Mouse (Mus musculus) intestine, postnatal 0 days (tissue): Measurements from ENCODE around the gene Gsk3a. TPM values are rescaled to one million over a fixed set of nuclear protein-coding genes. Genes with fewer than 3 reads are reported as not detected.
A peak's percentile ranks its signal among the peaks of the same experiment; 100 is the strongest.
"Not testable (repeated sequence)": the region's sequence is repeated elsewhere in the genome, so short reads cannot be mapped to it uniquely, and the experiment has no call there.

ENCODE experiments used
- ATAC-seq: fragments of 200-750 bp; cut with Nextera tagmentation; 2 replicates; pipeline ENCODE4 v1.8.0; 2017; ENCODE audit warnings: mild to moderate bottlenecking, moderate TSS enrichment, moderate library complexity
- H3K27ac ChIP-seq: fragments of 300-500 bp; sonication (generic); 2 replicates; pipeline ENCODE4 v1.5.1; 2014; ENCODE audit warnings: mild to moderate bottlenecking, low read depth, low read length, moderate library complexity
- H3K27me3 ChIP-seq: fragments of 300-500 bp; sonication (generic); replicated peaks from 2 replicates; pipeline ENCODE4 v1.6.1; 2014; ENCODE audit warnings: low read length, mixed read lengths; ENCODE audit not compliant: control insufficient read depth, insufficient read depth
- H3K36me3 ChIP-seq: fragments of 300-500 bp; sonication (generic); 2 replicates; pipeline ENCODE4 v1.6.1; 2014; ENCODE audit warnings: mild to moderate bottlenecking, moderate library complexity; ENCODE audit not compliant: control insufficient read depth, insufficient read depth
- H3K4me1 ChIP-seq: fragments of 300-500 bp; sonication (generic); replicated peaks from 2 replicates; pipeline ENCODE4 v1.6.1; 2014; ENCODE audit warnings: antibody characterized with exemption, low read length, mixed read lengths; ENCODE audit not compliant: control insufficient read depth, insufficient read depth
- H3K4me2 ChIP-seq: fragments of 300-500 bp; sonication (generic); replicated peaks from 2 replicates; pipeline ENCODE4 v1.6.1; 2014; ENCODE audit warnings: low read depth, mild to moderate bottlenecking, moderate library complexity
- H3K4me3 ChIP-seq: fragments of 300-500 bp; sonication (generic); 2 replicates; pipeline ENCODE4 v1.5.1; 2014; ENCODE audit warnings: low read depth, low read length
- H3K9ac ChIP-seq: fragments of 300-500 bp; sonication (generic); 2 replicates; pipeline ENCODE4 v1.6.1; 2014; ENCODE audit warnings: mild to moderate bottlenecking, low read depth, low read length
- H3K9me3 ChIP-seq: fragments of 300-500 bp; sonication (generic); 2 replicates; pipeline ENCODE4 v1.6.1; 2016; ENCODE audit warnings: mixed run types; ENCODE audit not compliant: control insufficient read depth
- CTCF ChIP-seq: sonication (generic); IDR thresholded peaks from 2 replicates; pipeline ENCODE4 v1.5.1; 2016; ENCODE audit warnings: low read depth, mild to moderate bottlenecking, control low read depth, antibody characterized with exemption, moderate library complexity
- WGBS: fragments of 180-500 bp; shearing (Covaris S2); extraction: QIAGEN DNeasy Blood & Tissue Kit; methylation state at CpG from one replicate; pipeline ENCODE4 v1.1.7; 2014; 5-methylcytosine and 5-hydroxymethylcytosine counted together
- polyA plus RNA-seq: library from polyadenylated mRNA; unstranded; fragments of >200 nt; fragmentation: Nextera tagmentation; extraction: Ambion mirVana; gene quantifications from 2 replicates; pipeline ENCODE4 v1.2.1, GENCODE M21; 2015

The Gsk3a gene
- polyA plus RNA-seq, 1 experiment from 2014 or later, result 9.7 TPM

DNA sequence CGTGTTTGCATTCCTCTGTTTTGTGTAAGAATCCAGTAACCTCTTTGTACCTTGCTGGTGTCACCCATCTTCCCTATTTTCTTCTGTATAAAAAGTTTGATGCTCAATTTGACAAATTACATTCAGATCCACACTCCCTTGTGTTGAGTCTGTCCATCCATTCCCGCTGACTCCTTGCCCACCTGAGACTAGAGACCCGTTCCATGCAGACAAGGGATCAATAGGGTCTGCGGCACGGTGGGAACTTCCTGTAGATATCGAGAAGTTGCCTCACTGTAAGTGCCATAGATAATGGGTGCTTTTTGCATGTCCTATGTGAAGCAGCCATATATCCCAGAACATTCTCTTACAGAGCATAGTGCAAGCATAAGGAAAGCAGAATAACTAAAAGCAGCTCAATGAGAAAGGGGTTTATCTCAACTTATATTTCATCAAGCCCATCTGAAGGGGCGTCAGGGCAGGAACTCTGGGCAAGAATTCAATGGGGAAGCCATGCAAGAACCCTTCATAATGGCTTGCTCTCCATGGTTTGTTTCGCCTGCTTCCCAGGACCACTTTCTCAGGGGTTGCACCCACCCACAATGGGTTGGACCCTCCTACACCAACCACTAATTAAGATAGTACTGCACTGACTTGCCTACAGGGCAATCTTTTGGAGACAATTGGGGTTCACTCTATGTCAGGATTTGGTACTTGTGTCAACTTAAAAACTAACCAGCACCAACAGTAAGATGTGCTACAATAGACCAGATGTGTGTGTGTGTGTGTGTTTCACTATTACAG is 28.7 kb upstream of the Gsk3a start:
- 87% methylated on average over 8 of the region's 8 CpGs for WGBS
- no peaks in the 10 kb centered on the region for H3K9me3 ChIP-seq
- H3K36me3 ChIP-seq, result peaks cover 7% of the 10 kb centered on the region; the same call in 1 of the 2 replicates
- no peak overlapping the region for H3K9ac ChIP-seq
- no peak for TF ChIP-seq CTCF
- no peaks in the 10 kb centered on the region; the same call in 1 of the 2 replicates for H3K4me1 ChIP-seq
- peak overlapping the region; percentile 59; the same call in 1 of the 2 replicates for H3K4me2 ChIP-seq
- no peak overlapping the region for H3K4me3 ChIP-seq
- no peak overlapping the region for H3K27ac ChIP-seq
- no peaks in the 10 kb centered on the region for H3K27me3 ChIP-seq
- ATAC-seq, result no peak

- H3K27ac ChIP-seq, H3K9ac ChIP-seq, H3K36me3 ChIP-seq, H3K4me2 ChIP-seq, ATAC-seq, H3K9me3 ChIP-seq, H3K4me3 ChIP-seq, H3K27me3 ChIP-seq, H3K4me1 ChIP-seq: not testable (repeated sequence)
- 81% methylated on average over 5 of the region's 5 CpGs for WGBS
Observed at GRCm38 (mm10) chr7:25265743-25266142, 28.1 kb upstream of the Gsk3a start.

GRCm38 (mm10) chr7:25263968-25264870 is 26.6 kb upstream of the Gsk3a start:
- no peaks in the 10 kb centered on the region; the same call in 1 of the 2 replicates for H3K4me1 ChIP-seq
- TF ChIP-seq CTCF, result no peak
- whole genome bisulfite sequencing, result 48% methylated on average over 17 of the region's 17 CpGs

DNA sequence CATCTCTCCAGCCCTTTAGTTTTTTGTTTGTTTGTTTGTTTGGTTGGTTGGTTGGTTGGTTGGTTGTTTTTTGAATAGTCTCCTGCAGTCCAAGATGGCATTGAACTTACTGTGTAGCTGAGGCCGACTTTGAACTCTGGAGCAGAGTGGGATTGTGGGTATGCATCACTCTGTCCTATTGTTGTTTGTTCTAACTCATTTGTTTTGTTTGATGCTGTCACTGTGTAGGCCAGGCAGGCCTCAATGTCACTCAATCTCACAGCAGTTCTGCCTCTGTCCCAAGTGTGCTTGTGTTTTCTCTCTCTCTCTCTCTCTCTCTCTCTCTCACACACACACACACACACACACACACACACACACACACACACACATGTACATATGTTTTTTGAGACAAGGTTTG is 24.2 kb upstream of the Gsk3a start:
- no peak for TF ChIP-seq CTCF
- Histone ChIP-seq H3K4me1 (no peaks in the 10 kb centered on the region; the same call in 1 of the 2 replicates), H3K27me3 (no peaks in the 10 kb centered on the region), H3K4me2 (no peak overlapping the region), H3K9me3 (no peaks in the 10 kb centered on the region), H3K36me3 (no peaks in the 10 kb centered on the region), H3K4me3 (no peak overlapping the region), H3K27ac (no peak overlapping the region), H3K9ac (no peak overlapping the region)
- 78% methylated on average over 1 of the region's 1 CpGs for WGBS
- no peak for ATAC-seq

More at GRCm38 (mm10) chr7:25263968-25264870, 26.6 kb upstream of the Gsk3a start:
- no peak overlapping the region for H3K27ac ChIP-seq
- H3K4me3 ChIP-seq, result no peak overlapping the region
- H3K4me2 ChIP-seq, result no peak overlapping the region
- no peak for ATAC-seq
- H3K9me3 ChIP-seq, result no peaks in the 10 kb centered on the region
- H3K27me3 ChIP-seq, result no peaks in the 10 kb centered on the region
- no peaks in the 10 kb centered on the region for H3K36me3 ChIP-seq
- no peak overlapping the region for H3K9ac ChIP-seq

- no peak overlapping the region for H3K9ac ChIP-seq
- peak overlapping the region; percentile 73 for H3K4me2 ChIP-seq
- peak overlapping the region; percentile 96 for H3K27ac ChIP-seq
- peak overlapping the region; percentile 91 for H3K4me3 ChIP-seq
- no peaks in the 10 kb centered on the region for H3K9me3 ChIP-seq
- ATAC-seq, result no peak
- TF ChIP-seq CTCF, result no peak
- peaks cover 7% of the 10 kb centered on the region; the same call in 1 of the 2 replicates for H3K4me1 ChIP-seq
- 43% methylated on average over 8 of the region's 8 CpGs for WGBS
- no peaks in the 10 kb centered on the region for H3K36me3 ChIP-seq
- H3K27me3 ChIP-seq, result no peaks in the 10 kb centered on the region
Observed at GRCm38 (mm10) chr7:25251822-25252221, 14.2 kb upstream of the Gsk3a start.
